Mouse (Mus musculus) testis, adult 2 months (tissue): ENCODE data around the gene Dync2li1.

Experiments
- CTCF ChIP-seq: fragments of 200-500 bp; IDR thresholded peaks from 2 replicates; pipeline ENCODE4 v1.5.1; 2012; ENCODE audit warnings: low read depth, mild to moderate bottlenecking, inconsistent platforms, low read length, moderate library complexity; ENCODE audit not compliant: control insufficient read depth, insufficient read depth, insufficient replicate concordance
- POLR2A ChIP-seq: fragments of 200-500 bp; IDR thresholded peaks from 2 replicates; pipeline ENCODE4 v1.6.1; 2012; ENCODE audit warnings: low read depth, mild to moderate bottlenecking, inconsistent platforms, low read length, moderate library complexity; ENCODE audit not compliant: control insufficient read depth

DNA sequence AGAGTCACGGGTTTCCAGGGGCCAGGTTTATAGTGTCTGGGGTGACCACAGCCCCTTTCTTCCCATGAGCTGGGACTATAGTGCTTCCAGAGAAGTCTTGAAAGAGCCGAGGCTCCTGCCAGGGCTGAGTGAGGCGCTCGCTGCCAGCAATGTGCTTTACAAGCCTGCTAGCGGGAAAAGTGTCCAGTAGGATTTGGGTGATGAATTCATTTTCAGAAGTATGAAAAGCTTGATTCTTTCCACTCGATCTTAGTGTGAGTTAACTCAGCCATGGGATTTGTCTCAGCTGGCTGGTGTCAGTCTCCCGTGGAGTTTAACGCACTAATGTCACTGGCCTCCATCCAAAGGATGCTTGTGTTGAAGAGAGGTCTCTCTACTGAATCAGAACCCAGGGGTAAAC lies 10.0 kb downstream of the Dync2li1 start:
- TF ChIP-seq POLR2A (no peak), CTCF (no peak)
